Comparison of ENCODE assay signal across 15 mouse cellular contexts in the genomic region with DNA sequence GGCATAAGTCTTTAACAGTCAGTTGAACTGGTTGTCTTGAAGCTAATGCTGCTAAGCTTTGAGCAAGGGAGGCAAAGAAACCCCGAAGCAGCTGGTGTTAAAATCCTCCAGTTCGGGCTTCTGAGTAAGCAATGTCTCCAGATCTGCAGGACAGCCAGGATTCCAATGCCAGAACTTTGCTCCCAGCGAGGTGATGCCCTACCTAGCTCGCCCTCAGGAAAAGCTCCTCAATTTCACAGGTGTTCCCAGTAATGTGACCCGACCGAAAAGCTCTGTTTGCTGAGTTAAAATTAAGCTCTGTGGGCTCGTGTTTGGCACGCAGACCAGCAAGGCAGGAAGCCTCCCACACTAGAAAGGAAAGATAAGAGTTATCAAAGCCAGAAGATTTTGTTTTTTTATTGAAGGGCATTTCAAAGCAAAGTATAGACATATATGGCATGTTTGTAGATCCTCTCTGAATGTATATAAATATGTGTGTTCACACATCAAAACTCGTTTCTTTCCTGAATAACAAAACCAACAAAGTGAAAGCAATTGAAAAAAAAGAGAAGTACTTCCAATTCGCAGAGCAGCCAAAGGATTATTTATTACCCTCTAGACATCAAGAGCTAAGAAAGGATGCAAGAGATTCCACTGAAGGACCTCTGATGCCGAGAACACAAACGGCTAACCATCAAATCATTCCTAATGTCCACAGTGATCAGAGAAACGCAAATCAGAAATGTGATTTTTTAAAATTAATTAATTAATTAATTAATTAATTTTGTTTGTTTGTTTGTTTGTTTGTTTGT. TPM values are rescaled to one million over a fixed set of nuclear protein-coding genes. Genes with fewer than 3 reads are reported as not detected.
DNase-seq lines count a peak whose midpoint lies in the region; ATAC-seq and TF ChIP-seq lines count a peak whose summit lies in the region.
"Had no signal": no experiment of that assay in that cellular context is flagged by ENCODE, and none has a peak within 500 bp of the region (broad histone marks: within the 10 kb centered on the region; RNA-seq: fewer than 3 reads in every experiment).

No protein-coding gene starts in this region.

- no peak for ATAC-seq in liver, embryonic 14.5 days (ENCODE audit: insufficient read depth)
- ATAC-seq in midbrain, embryonic 16.5 days = no peak
- ATAC-seq: forebrain, embryonic 14.5 days had no signal

- H3K4me2 ChIP-seq in liver, embryonic 14.5 days (ENCODE audit: low read depth) = peak overlapping the region; percentile 28; the same call in 1 of the 2 replicates
- H3K4me2 ChIP-seq in midbrain, embryonic 16.5 days (ENCODE audit: low read length) = no peak overlapping the region
- H3K4me2 ChIP-seq: embryonic facial prominence, embryonic 13.5 days; stomach, embryonic 15.5 days had no signal

- H3K9ac ChIP-seq in liver, embryonic 14.5 days (replicated peaks) = no peak overlapping the region
- H3K9ac ChIP-seq in midbrain, embryonic 16.5 days (ENCODE audit: low read depth, low read length) = no peak overlapping the region
- H3K9ac ChIP-seq: embryonic facial prominence, embryonic 13.5 days; stomach, embryonic 15.5 days had no signal

- WGBS in liver, embryonic 14.5 days (ENCODE audit: insufficient replicate concordance) = 14% methylated on average over 13 of the region's 13 CpGs
- 88% methylated on average over 13 of the region's 13 CpGs for WGBS in midbrain, embryonic 16.5 days

- TF ChIP-seq EP300 in liver, embryonic 14.5 days (IDR thresholded peaks at IDR 0.05; ENCODE audit: low read depth) = no peak

- no peaks in the 10 kb centered on the region for H3K9me3 ChIP-seq in liver, embryonic 14.5 days (ENCODE audit: control insufficient read depth, low read length)
- no peaks in the 10 kb centered on the region for H3K9me3 ChIP-seq in midbrain, embryonic 16.5 days (replicated peaks; ENCODE audit: control insufficient read depth, low read length, poor library complexity, severe bottlenecking)
- H3K9me3 ChIP-seq: embryonic facial prominence, embryonic 13.5 days; stomach, embryonic 15.5 days had no signal

- H3K27ac ChIP-seq in liver, embryonic 14.5 days = no peak overlapping the region
- no peak overlapping the region for H3K27ac ChIP-seq in midbrain, embryonic 16.5 days (ENCODE audit: low read length)
- H3K27ac ChIP-seq: embryonic facial prominence, embryonic 13.5 days; stomach, embryonic 15.5 days had no signal

- H3K4me3 ChIP-seq in liver, embryonic 14.5 days (ENCODE audit: insufficient read depth in 1 of 2, low read depth in 2 of 2, low read length in 2 of 2) = no peak overlapping the region
- H3K4me3 ChIP-seq in midbrain, embryonic 16.5 days (ENCODE audit: low read depth, low read length) = no peak overlapping the region
- H3K4me3 ChIP-seq: embryonic facial prominence, embryonic 13.5 days; stomach, embryonic 15.5 days had no signal

- H3K36me3 ChIP-seq in liver, embryonic 14.5 days (replicated peaks; ENCODE audit: control insufficient read depth, insufficient read depth, low read depth) = no peaks in the 10 kb centered on the region
- no peaks in the 10 kb centered on the region for H3K36me3 ChIP-seq in midbrain, embryonic 16.5 days (ENCODE audit: control insufficient read depth, insufficient read depth, low read length)
- H3K36me3 ChIP-seq: embryonic facial prominence, embryonic 13.5 days; stomach, embryonic 15.5 days had no signal

- no peak for TF ChIP-seq CTCF in liver, embryonic 14.5 days (IDR thresholded peaks at IDR 0.05; ENCODE audit: low read depth)

- H3K4me1 ChIP-seq in liver, embryonic 14.5 days (replicated peaks; ENCODE audit: control insufficient read depth in 2 of 2, insufficient read depth in 2 of 2, low read length in 1 of 2) = peaks cover 0 to 1% of the 10 kb centered on the region in 2 experiments; a peak in 1 of 4 replicates
- H3K4me1 ChIP-seq in midbrain, embryonic 16.5 days (ENCODE audit: control insufficient read depth, insufficient read depth, low read length) = no peaks in the 10 kb centered on the region

- no peaks in the 10 kb centered on the region for H3K27me3 ChIP-seq in liver, embryonic 14.5 days (ENCODE audit: control insufficient read depth, insufficient read depth, low read length)
- no peaks in the 10 kb centered on the region for H3K27me3 ChIP-seq in midbrain, embryonic 16.5 days (ENCODE audit: control insufficient read depth, insufficient read depth, low read depth, low read length)
- H3K27me3 ChIP-seq: embryonic facial prominence, embryonic 13.5 days; stomach, embryonic 15.5 days had no signal

- peak; percentile 14 for DNase-seq in cerebellum, adult 9-10 months
- DNase-seq in cerebellum, postnatal 4 days (ENCODE audit: low spot score in 2 of 2) = no peak
- DNase-seq in kidney, postnatal 25 days = peak; percentile 19 to 45
- no peak for DNase-seq in kidney, adult 8-10 months
- peak; percentile 27 for DNase-seq in T-cell, adult 2 months (ENCODE audit: low spot score)
- DNase-seq in liver, embryonic 14.5 days (ENCODE audit: low read depth in 3 of 3, low spot score in 3 of 3) = no peak
- no peak for DNase-seq in embryo, embryonic 11 days
- DNase-seq: gastrocnemius, postnatal 25 days; layer of hippocampus, postnatal 36 days; right cerebral cortex, postnatal 4 days; thymus, postnatal 36 days had no signal

RNA-seq across cellular contexts. Expression of a gene that starts 20.8 kb away (rescaled TPM):
- polyA plus RNA-seq in liver, embryonic 14.5 days (2012; rRNA removed) = 0.89 and 1.5 TPM in 2 replicates
- polyA plus RNA-seq in liver, embryonic 14.5 days (2014; fragmentation: Nextera tagmentation; extraction: Ambion mirVana) = 3.5 and 4.0 TPM in 2 replicates
- polyA plus RNA-seq in midbrain, embryonic 16.5 days (2015; fragmentation: Nextera tagmentation; extraction: Ambion mirVana) = 7.0 and 7.4 TPM in 2 replicates

RNA-seq across cellular contexts. Expression of a gene that starts 45.9 kb away (rescaled TPM):
- 14.2 and 23.9 TPM in 2 replicates for polyA plus RNA-seq in liver, embryonic 14.5 days (2012; rRNA removed)
- polyA plus RNA-seq in liver, embryonic 14.5 days (2014; fragmentation: Nextera tagmentation; extraction: Ambion mirVana) = 66.7 and 74.1 TPM in 2 replicates
- polyA plus RNA-seq in midbrain, embryonic 16.5 days (2015; fragmentation: Nextera tagmentation; extraction: Ambion mirVana) = 45.7 and 55.2 TPM in 2 replicates

Comparison
In these comparisons a context has a peak if more than half of its experiments do, and no peak if none do; other contexts are left out.
1. DNase-seq: peak in cerebellum, adult 9-10 months (single experiment), kidney, postnatal 25 days (2 of 2) and T-cell, adult 2 months (single experiment); none in cerebellum, postnatal 4 days (0 of 2), kidney, adult 8-10 months (0 of 2), liver, embryonic 14.5 days (0 of 3) and embryo, embryonic 11 days (single experiment).